Mouse (Mus musculus) intestine, embryonic 14.5 days (tissue): ENCODE results near the gene Zfp146. TPM values are rescaled to one million over a fixed set of nuclear protein-coding genes. Genes with fewer than 3 reads are reported as not detected.
"Not testable (repeated sequence)": the region's sequence is repeated elsewhere in the genome, so short reads cannot be mapped to it uniquely, and the experiment has no call there.

Source experiments
- ATAC-seq: fragments of 200-750 bp; cut with Nextera tagmentation; replicated peaks from 2 replicates; pipeline ENCODE4 v1.8.0; 2017; ENCODE audit warnings: low read depth, moderate number of reproducible peaks, moderate TSS enrichment, moderate library complexity; ENCODE audit not compliant: low FRiP score, low TSS enrichment
- DNase-seq: peaks from one replicate; pipeline ENCODE4 v3.0.0-alpha.2; 2018; ENCODE audit warnings: low spot score
- H3K27ac ChIP-seq: fragments of 300-500 bp; sonication (generic); 2 replicates; pipeline ENCODE4 v1.5.1; 2014; ENCODE audit warnings: low read depth, mild to moderate bottlenecking, control low read depth
- H3K27me3 ChIP-seq: fragments of 300-500 bp; sonication (generic); replicated peaks from 2 replicates; pipeline ENCODE4 v1.6.1; 2014; ENCODE audit warnings: low read length, control low read depth; ENCODE audit not compliant: control insufficient read depth, insufficient read depth
- H3K36me3 ChIP-seq: fragments of 300-500 bp; sonication (generic); 2 replicates; pipeline ENCODE4 v1.6.1; 2014; ENCODE audit warnings: low read length, control low read depth; ENCODE audit not compliant: control insufficient read depth, insufficient read depth
- H3K4me1 ChIP-seq: fragments of 300-500 bp; sonication (generic); replicated peaks from 2 replicates; pipeline ENCODE4 v1.6.1; 2014; ENCODE audit warnings: low read length, control low read depth, mixed read lengths; ENCODE audit not compliant: control insufficient read depth, insufficient read depth
- H3K4me2 ChIP-seq: fragments of 300-500 bp; sonication (generic); 2 replicates; pipeline ENCODE4 v1.6.1; 2014; ENCODE audit warnings: low read length
- H3K4me3 ChIP-seq: fragments of 300-500 bp; sonication (generic); 2 replicates; pipeline ENCODE4 v1.5.1; 2014; ENCODE audit warnings: low read depth, low read length, control low read depth, mixed read lengths
- H3K9ac ChIP-seq: fragments of 300-500 bp; sonication (generic); 2 replicates; pipeline ENCODE4 v1.6.1; 2014; ENCODE audit warnings: mild to moderate bottlenecking, low read length
- H3K9me3 ChIP-seq: fragments of 300-500 bp; sonication (generic); 2 replicates; pipeline ENCODE4 v1.6.1; 2016; ENCODE audit warnings: low read length, control low read depth; ENCODE audit not compliant: control insufficient read depth
- WGBS: fragments of 180-500 bp; shearing (Covaris S2); extraction: QIAGEN DNeasy Blood & Tissue Kit; methylation state at CpG from one replicate; pipeline ENCODE4 v1.1.7; 2014; 5-methylcytosine and 5-hydroxymethylcytosine counted together
- polyA plus RNA-seq: library from polyadenylated mRNA; unstranded; fragments of >200 nt; fragmentation: Nextera tagmentation; extraction: Ambion mirVana; gene quantifications from 2 replicates; pipeline ENCODE4 v1.2.1, GENCODE M21; 2014

Zfp146 gene
- polyA plus RNA-seq, 1 experiment from 2014 or later: 16.3 TPM

DNA sequence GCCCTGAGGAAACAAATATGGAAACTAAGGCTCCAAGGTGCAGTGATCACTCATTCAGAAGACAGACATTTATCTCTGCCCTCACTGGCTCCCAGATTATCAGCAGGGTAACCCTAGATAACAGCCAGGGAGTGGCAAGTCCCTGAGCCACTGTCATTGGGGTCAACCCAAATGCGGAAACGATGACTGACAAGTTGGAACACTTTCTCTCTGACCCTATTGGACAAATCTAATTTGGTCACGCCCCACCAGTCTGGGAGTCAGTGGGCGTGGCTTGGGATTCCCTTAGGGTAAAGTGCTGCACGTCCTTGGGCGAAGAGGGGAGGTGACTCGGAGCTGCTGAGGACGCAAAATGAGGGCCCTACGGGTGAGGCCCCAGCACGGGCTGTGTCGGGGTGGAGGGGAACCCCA lies 14.3 kb upstream of the Zfp146 start, which contains the start of gene Cox7a1:
Cox7a1 (plus strand) TSS at position 266 of the 411 bp plus-strand sequence.
- Histone ChIP-seq H3K4me2 (peak within 1 kb of the TSS; percentile 50), H3K27me3 (no peaks in the 10 kb centered on the region), H3K27ac (no peak within 1 kb of the TSS), H3K36me3 (peaks cover 40% of the 10 kb centered on the region), H3K9ac (no peak within 1 kb of the TSS), H3K9me3 (no peaks in the 10 kb centered on the region), H3K4me3 (0 out of 2 replicates have a peak within 1 kb of the TSS, but pooled peaks have one; percentile 11), H3K4me1 (peaks cover 6% of the 10 kb centered on the region)
- ATAC-seq (peak; percentile 81), DNase-seq (peak; percentile 86)
- WGBS: 2% methylated on average over 11 of the region's 11 CpGs

DNA sequence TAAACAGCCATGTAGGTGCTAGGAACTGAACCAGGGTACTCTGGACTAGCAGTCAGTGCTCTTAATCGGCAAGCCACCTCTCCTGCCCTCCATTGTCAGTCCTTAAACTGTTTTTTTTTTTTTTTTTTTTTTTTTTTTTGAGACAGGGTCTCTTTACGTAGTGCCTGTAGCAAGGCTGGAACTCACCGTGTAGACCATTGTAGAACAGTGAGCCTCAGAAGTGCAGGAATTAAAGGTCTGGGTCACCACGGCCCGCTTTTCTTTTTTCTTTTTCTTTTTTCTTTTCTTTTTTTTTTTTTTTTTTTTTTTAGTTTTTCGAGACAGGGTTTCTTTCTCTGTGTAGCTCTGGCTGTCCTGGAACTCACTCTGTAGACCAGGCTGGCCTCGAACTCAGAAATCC lies 13.6 kb upstream of the Zfp146 start:
- not testable (repeated sequence) for H3K27ac ChIP-seq, ATAC-seq, H3K9me3 ChIP-seq, DNase-seq, H3K4me1 ChIP-seq, H3K27me3 ChIP-seq, H3K4me2 ChIP-seq, H3K9ac ChIP-seq, H3K4me3 ChIP-seq
- peaks cover 40% of the 10 kb centered on the region for H3K36me3 ChIP-seq
- 72% methylated on average over 7 of the region's 7 CpGs for WGBS

DNA sequence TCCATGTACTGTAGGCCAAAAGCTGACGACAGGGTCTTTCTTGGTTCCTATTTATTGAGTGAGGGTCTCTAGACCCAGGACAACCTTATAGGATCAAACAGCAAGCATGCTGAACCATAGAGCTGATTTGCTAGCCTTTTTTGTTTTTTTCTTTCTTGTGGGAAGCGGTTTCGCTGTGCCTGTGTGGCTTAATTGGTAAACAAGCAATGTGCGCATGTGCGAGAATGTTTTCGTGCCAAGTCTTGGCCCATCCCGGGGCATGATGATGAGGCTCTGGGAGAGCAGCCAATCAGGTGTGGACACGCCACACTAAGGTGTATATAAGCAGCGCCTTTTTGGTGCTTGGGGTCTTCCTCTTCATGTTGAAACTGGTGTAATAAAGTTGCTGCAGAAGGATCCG lies 12.4 kb upstream of the Zfp146 start:
- not testable (repeated sequence) for ATAC-seq, H3K4me1 ChIP-seq, H3K4me2 ChIP-seq, H3K27me3 ChIP-seq, H3K4me3 ChIP-seq, H3K9ac ChIP-seq, H3K9me3 ChIP-seq, DNase-seq, H3K27ac ChIP-seq
- 92% methylated on average over 10 of the region's 10 CpGs for WGBS
- H3K36me3 ChIP-seq: peaks cover 37% of the 10 kb centered on the region

DNA sequence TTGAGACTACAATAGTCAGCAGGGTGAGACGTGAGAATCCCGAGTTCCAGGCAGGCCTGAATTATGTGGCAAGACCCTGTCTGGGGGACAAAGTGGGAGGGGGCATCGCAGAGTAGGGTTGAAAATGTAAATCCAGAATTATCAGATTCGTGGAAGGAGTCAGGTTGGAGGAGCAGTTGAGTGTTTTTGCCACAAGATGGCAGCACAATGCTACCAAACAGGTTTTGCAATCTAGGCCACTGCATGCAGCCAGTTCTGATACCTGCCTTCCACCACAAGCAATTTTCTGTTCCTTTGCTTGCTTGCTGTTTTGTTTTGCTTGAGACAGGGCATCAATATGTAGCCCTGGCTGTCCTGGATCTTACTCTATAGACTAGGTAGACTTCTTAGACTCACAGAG lies 11.8 kb upstream of the Zfp146 start:
- Histone ChIP-seq H3K4me1 (peaks cover 6% of the 10 kb centered on the region), H3K9me3 (no peaks in the 10 kb centered on the region), H3K36me3 (peaks cover 37% of the 10 kb centered on the region), H3K27me3 (no peaks in the 10 kb centered on the region), H3K9ac (no peak overlapping the region), H3K4me3 (no peak overlapping the region), H3K27ac (no peak overlapping the region), H3K4me2 (no peak overlapping the region)
- no peak for ATAC-seq
- 5% methylated on average over 4 of the region's 4 CpGs for WGBS
- peak; percentile 89 for DNase-seq

DNA sequence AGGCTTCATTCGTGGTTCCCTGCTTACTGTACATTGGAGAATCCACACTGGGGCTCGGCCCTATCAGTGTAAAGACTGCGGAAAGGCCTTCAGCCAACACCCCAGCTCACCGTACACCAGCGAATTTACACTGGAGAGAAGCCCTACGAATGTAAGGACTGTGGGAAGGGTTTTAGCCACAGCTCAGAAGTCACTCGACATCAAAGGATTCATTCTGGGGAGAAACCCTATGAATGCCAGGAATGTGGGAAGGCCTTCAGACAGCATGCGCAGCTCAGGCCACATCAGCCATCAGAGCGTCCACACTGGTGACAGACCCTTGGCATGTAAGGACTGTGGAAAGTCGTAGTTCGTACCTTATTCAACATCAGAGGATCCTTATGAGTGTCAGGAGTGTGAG lies 8.7 kb upstream of the Zfp146 start:
- Histone ChIP-seq H3K36me3 (peaks cover 24% of the 10 kb centered on the region), H3K9ac (no peak overlapping the region), H3K4me3 (no peak overlapping the region), H3K4me2 (no peak overlapping the region), H3K9me3 (no peaks in the 10 kb centered on the region), H3K4me1 (no peaks in the 10 kb centered on the region), H3K27ac (no peak overlapping the region), H3K27me3 (no peaks in the 10 kb centered on the region)
- WGBS: 85% methylated on average over 11 of the region's 11 CpGs
- ATAC-seq: no peak
- DNase-seq: no peak

DNA sequence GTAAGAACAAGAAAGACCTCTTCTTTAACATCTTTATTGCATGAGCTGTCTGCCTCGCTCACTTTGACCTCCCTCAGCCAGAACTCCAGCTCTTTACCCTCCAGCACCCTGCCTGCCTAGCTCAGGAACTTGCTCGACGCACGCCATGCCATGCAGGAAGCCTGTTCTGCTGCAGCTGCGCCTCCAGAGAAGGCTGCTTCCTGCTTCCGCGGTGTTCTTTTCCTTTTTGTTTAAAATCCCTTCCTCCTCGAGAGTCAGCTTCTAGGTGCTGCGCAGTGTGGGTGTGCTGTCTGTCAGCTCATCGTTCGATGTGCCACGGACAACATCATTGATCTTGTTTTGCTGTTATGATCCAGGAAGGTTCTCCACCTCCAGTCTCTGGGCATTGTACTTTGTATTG lies 6.9 kb upstream of the Zfp146 start:
- ATAC-seq (no peak), DNase-seq (no peak)
- H3K36me3 ChIP-seq: peaks cover 24% of the 10 kb centered on the region
- H3K9me3 ChIP-seq: no peaks in the 10 kb centered on the region
- no peak overlapping the region for H3K4me2 ChIP-seq
- WGBS: 76% methylated on average over 12 of the region's 12 CpGs
- H3K4me1 ChIP-seq: no peaks in the 10 kb centered on the region
- no peak overlapping the region for H3K27ac ChIP-seq
- no peak overlapping the region for H3K4me3 ChIP-seq
- H3K9ac ChIP-seq: no peak overlapping the region
- H3K27me3 ChIP-seq: no peaks in the 10 kb centered on the region

DNA sequence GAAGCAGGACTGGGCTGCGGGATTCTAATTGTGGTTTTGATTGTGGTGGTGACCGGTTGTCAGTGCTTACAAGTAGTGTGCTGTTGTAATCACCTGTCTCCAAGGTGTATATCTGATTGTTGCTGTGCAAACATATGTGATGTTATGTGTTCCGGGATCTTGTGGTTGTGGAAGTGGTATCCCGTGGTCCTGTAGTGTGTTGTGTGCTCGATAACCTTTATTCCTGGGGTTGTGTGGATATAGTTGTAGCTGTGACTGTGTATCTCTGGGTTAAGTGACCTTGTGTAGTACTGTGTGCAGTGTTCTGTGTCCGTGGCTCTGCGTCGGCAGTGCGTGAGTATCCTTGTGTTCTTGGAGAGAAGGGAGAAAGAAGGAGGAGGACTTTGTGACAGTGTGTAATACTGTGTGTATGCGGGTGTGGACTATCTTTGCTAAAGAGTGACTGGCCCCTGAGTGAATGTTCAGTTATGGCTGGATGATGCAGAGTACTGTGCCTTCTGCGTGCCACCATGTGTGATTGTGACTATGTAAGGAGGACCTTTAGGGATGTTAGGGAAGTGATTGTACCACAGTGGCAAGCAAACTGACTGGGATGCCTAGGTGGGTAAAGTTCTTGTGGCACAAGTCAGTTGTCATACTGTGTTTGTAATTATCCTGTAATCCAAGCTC lies 867 bp upstream of the Zfp146 start:
- ATAC-seq: no peak
- 26% methylated on average over 11 of the region's 11 CpGs for WGBS
- peak overlapping the region; percentile 93 for H3K9ac ChIP-seq

DNA sequence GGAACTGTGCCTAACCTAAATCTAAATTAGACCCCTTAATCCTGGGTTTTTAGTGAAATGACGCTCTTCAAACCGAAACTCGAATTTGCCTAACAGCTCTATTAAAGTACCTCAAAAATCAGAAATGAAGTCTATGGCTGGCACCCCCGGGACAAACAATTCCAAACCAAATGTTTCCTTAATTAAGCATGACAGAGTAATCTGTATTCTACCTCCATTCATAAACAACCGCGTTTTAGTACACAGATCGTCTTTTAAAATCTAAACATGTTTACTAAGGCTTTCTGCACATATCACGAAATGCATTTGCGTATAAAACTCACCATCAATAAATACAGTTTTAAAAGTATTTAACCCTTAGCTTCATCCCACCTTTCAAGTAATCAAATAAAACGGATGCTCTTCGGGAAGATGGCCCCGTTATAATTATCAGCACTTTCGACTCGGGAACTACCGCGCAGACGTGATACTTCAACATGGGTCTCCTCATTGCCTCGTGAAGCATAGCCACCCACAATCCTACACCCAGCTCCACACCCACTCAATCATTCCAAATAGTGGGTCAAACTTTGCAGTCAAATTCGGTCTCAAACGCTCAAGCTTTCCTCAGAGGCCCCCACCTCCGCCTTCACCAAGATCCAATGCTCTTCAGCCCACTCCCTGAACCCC lies 502 bp downstream of the Zfp146 start:
- peak overlapping the region; percentile 62 for H3K4me2 ChIP-seq
- H3K4me1 ChIP-seq: peaks cover 10% of the 10 kb centered on the region
- peaks cover 24% of the 10 kb centered on the region for H3K9me3 ChIP-seq
- peaks cover 20% of the 10 kb centered on the region for H3K36me3 ChIP-seq
- WGBS: 3% methylated on average over 21 of the region's 21 CpGs
- peak overlapping the region; percentile 91 for H3K27ac ChIP-seq
- H3K9ac ChIP-seq: peak overlapping the region; percentile 93
- ATAC-seq (peak; percentile 21), DNase-seq (no peak)
- H3K27me3 ChIP-seq: no peaks in the 10 kb centered on the region
- H3K4me3 ChIP-seq: peak overlapping the region; percentile 75

More for the DNA sequence above, 867 bp upstream of the Zfp146 start:
- Histone ChIP-seq H3K4me2 (peak overlapping the region; percentile 76), H3K4me1 (peaks cover 10% of the 10 kb centered on the region), H3K27ac (peak overlapping the region; percentile 91; the same call in 1 of the 2 replicates), H3K9me3 (peaks cover 17% of the 10 kb centered on the region), H3K4me3 (peak overlapping the region; percentile 75), H3K36me3 (peaks cover 13% of the 10 kb centered on the region), H3K27me3 (no peaks in the 10 kb centered on the region)
- no peak for DNase-seq
